Mouse (Mus musculus): ENCODE data around the gene Egln1.
A peak's percentile ranks its signal among the peaks of the same experiment; 100 is the strongest.

Egln1 gene

GRCm38 (mm10) chr8:124949209-124950068 lies at the start of gene Egln1:
Gene Egln1, minus strand, starts transcription at chr8:124949324.
- Histone ChIP-seq H3K36me3 (ENCODE audit: insufficient read depth, low read length) (peaks cover 13% of the 10 kb centered on the region; the same call in 1 of the 2 replicates), H3K9me3 (ENCODE audit: low read length) (no peaks in the 10 kb centered on the region), H3K4me3 (replicated peaks; ENCODE audit: low read length) (peak within 1 kb of the TSS; percentile 90), H3K27me3 (ENCODE audit: insufficient read depth, low read length) (peaks cover 27% of the 10 kb centered on the region), H3K4me1 (replicated peaks; ENCODE audit: low read depth, low read length) (peaks cover 49% of the 10 kb centered on the region)
- TF ChIP-seq CTCF (conservative IDR thresholded peaks at IDR 0.05; ENCODE audit: low read length) (no peak), NANOG (IDR thresholded peaks at IDR 0.05; ENCODE audit: borderline replicate concordance, low read length) (no peak), POU5F1 (IDR thresholded peaks at IDR 0.05; ENCODE audit: borderline replicate concordance, low read length) (no peak)

- Histone ChIP-seq H3K9me3 (ENCODE audit: low read length) (peaks cover 18% of the 10 kb centered on the region), H3K36me3 (ENCODE audit: insufficient read depth, low read length) (no peaks in the 10 kb centered on the region), H3K4me1 (replicated peaks; ENCODE audit: low read depth, low read length) (peaks cover 13% of the 10 kb centered on the region), H3K27me3 (ENCODE audit: insufficient read depth, low read length) (peaks cover 23% of the 10 kb centered on the region), H3K4me3 (replicated peaks; ENCODE audit: low read length) (no peak overlapping the region)
- no peak for TF ChIP-seq CTCF (conservative IDR thresholded peaks at IDR 0.05; ENCODE audit: low read length)
- no peak for TF ChIP-seq POU5F1 (IDR thresholded peaks at IDR 0.05; ENCODE audit: borderline replicate concordance, low read length)
- TF ChIP-seq NANOG (IDR thresholded peaks at IDR 0.05; ENCODE audit: borderline replicate concordance, low read length): no peak
Measured at GRCm38 (mm10) chr8:124995776-124996175, 46.7 kb upstream of the Egln1 start.

- no peak for TF ChIP-seq NANOG (IDR thresholded peaks at IDR 0.05; ENCODE audit: borderline replicate concordance, low read length)
- no peak for TF ChIP-seq CTCF (conservative IDR thresholded peaks at IDR 0.05; ENCODE audit: low read length)
- no peak for TF ChIP-seq POU5F1 (IDR thresholded peaks at IDR 0.05; ENCODE audit: borderline replicate concordance, low read length)
- Histone ChIP-seq H3K27me3 (ENCODE audit: insufficient read depth, low read length) (peaks cover 21% of the 10 kb centered on the region), H3K36me3 (ENCODE audit: insufficient read depth, low read length) (no peaks in the 10 kb centered on the region), H3K9me3 (ENCODE audit: low read length) (no peaks in the 10 kb centered on the region), H3K4me1 (replicated peaks; ENCODE audit: low read depth, low read length) (peaks cover 15% of the 10 kb centered on the region), H3K4me3 (replicated peaks; ENCODE audit: low read length) (peak overlapping the region; percentile 23; the same call in 1 of the 2 replicates)
Measured at GRCm38 (mm10) chr8:124991668-124991926, 42.5 kb upstream of the Egln1 start.

- H3K4me3 ChIP-seq (replicated peaks; ENCODE audit: low read length): peak overlapping the region; percentile 23; the same call in 1 of the 2 replicates
- TF ChIP-seq POU5F1 (IDR thresholded peaks at IDR 0.05; ENCODE audit: borderline replicate concordance, low read length): no peak
- no peak for TF ChIP-seq NANOG (IDR thresholded peaks at IDR 0.05; ENCODE audit: borderline replicate concordance, low read length)
- no peak for TF ChIP-seq CTCF (conservative IDR thresholded peaks at IDR 0.05; ENCODE audit: low read length)
- peaks cover 15% of the 10 kb centered on the region for H3K4me1 ChIP-seq (replicated peaks; ENCODE audit: low read depth, low read length)
- no peaks in the 10 kb centered on the region for H3K9me3 ChIP-seq (ENCODE audit: low read length)
- peaks cover 22% of the 10 kb centered on the region for H3K27me3 ChIP-seq (ENCODE audit: insufficient read depth, low read length)
- H3K36me3 ChIP-seq (ENCODE audit: insufficient read depth, low read length): no peaks in the 10 kb centered on the region
Measured at GRCm38 (mm10) chr8:124990923-124991667, 42.0 kb upstream of the Egln1 start.

GRCm38 (mm10) chr8:124980828-124981227 lies 31.7 kb upstream of the Egln1 start:
- Histone ChIP-seq H3K27me3 (ENCODE audit: insufficient read depth, low read length) (peaks cover 3% of the 10 kb centered on the region; the same call in 1 of the 2 replicates), H3K4me3 (replicated peaks; ENCODE audit: low read length) (no peak overlapping the region), H3K9me3 (ENCODE audit: low read length) (peaks cover 4% of the 10 kb centered on the region; the same call in 1 of the 2 replicates), H3K36me3 (ENCODE audit: insufficient read depth, low read length) (no peaks in the 10 kb centered on the region), H3K4me1 (replicated peaks; ENCODE audit: low read depth, low read length) (peaks cover 3% of the 10 kb centered on the region; the same call in 1 of the 2 replicates)
- TF ChIP-seq CTCF (conservative IDR thresholded peaks at IDR 0.05; ENCODE audit: low read length) (peak; percentile 92), POU5F1 (IDR thresholded peaks at IDR 0.05; ENCODE audit: borderline replicate concordance, low read length) (no peak)

- TF ChIP-seq CTCF (conservative IDR thresholded peaks at IDR 0.05; ENCODE audit: low read length) (peak; percentile 95), NANOG (IDR thresholded peaks at IDR 0.05; ENCODE audit: borderline replicate concordance, low read length) (no peak), POU5F1 (IDR thresholded peaks at IDR 0.05; ENCODE audit: borderline replicate concordance, low read length) (no peak)
- H3K9me3 ChIP-seq (ENCODE audit: low read length): peaks cover 4% of the 10 kb centered on the region; the same call in 1 of the 2 replicates
Measured at GRCm38 (mm10) chr8:124980036-124980435, 30.9 kb upstream of the Egln1 start.

GRCm38 (mm10) chr8:124978026-124978425 lies 28.9 kb upstream of the Egln1 start:
- no peak overlapping the region for H3K4me3 ChIP-seq (replicated peaks; ENCODE audit: low read length)
- peaks cover 4% of the 10 kb centered on the region; the same call in 1 of the 2 replicates for H3K9me3 ChIP-seq (ENCODE audit: low read length)
- H3K4me1 ChIP-seq (replicated peaks; ENCODE audit: low read depth, low read length): peaks cover 6% of the 10 kb centered on the region; the same call in 1 of the 2 replicates
- H3K27me3 ChIP-seq (ENCODE audit: insufficient read depth, low read length): no peaks in the 10 kb centered on the region
- no peak for TF ChIP-seq POU5F1 (IDR thresholded peaks at IDR 0.05; ENCODE audit: borderline replicate concordance, low read length)
- TF ChIP-seq CTCF (conservative IDR thresholded peaks at IDR 0.05; ENCODE audit: low read length): no peak
- TF ChIP-seq NANOG (IDR thresholded peaks at IDR 0.05; ENCODE audit: borderline replicate concordance, low read length): no peak
- no peaks in the 10 kb centered on the region for H3K36me3 ChIP-seq (ENCODE audit: insufficient read depth, low read length)

More at GRCm38 (mm10) chr8:124980036-124980435, 30.9 kb upstream of the Egln1 start:
- H3K4me3 ChIP-seq (replicated peaks; ENCODE audit: low read length): no peak overlapping the region
- H3K4me1 ChIP-seq (replicated peaks; ENCODE audit: low read depth, low read length): peaks cover 3% of the 10 kb centered on the region; the same call in 1 of the 2 replicates
- H3K27me3 ChIP-seq (ENCODE audit: insufficient read depth, low read length): peaks cover 1% of the 10 kb centered on the region; the same call in 1 of the 2 replicates
- no peaks in the 10 kb centered on the region for H3K36me3 ChIP-seq (ENCODE audit: insufficient read depth, low read length)

GRCm38 (mm10) chr8:124976211-124976610 lies 27.1 kb upstream of the Egln1 start:
- peaks cover 4% of the 10 kb centered on the region; the same call in 1 of the 2 replicates for H3K9me3 ChIP-seq (ENCODE audit: low read length)
- no peaks in the 10 kb centered on the region for H3K27me3 ChIP-seq (ENCODE audit: insufficient read depth, low read length)
- peaks cover 7% of the 10 kb centered on the region; the same call in 1 of the 2 replicates for H3K4me1 ChIP-seq (replicated peaks; ENCODE audit: low read depth, low read length)
- no peaks in the 10 kb centered on the region for H3K36me3 ChIP-seq (ENCODE audit: insufficient read depth, low read length)
- TF ChIP-seq CTCF (conservative IDR thresholded peaks at IDR 0.05; ENCODE audit: low read length) (no peak), NANOG (IDR thresholded peaks at IDR 0.05; ENCODE audit: borderline replicate concordance, low read length) (no peak), POU5F1 (IDR thresholded peaks at IDR 0.05; ENCODE audit: borderline replicate concordance, low read length) (no peak)
- H3K4me3 ChIP-seq (replicated peaks; ENCODE audit: low read length): no peak overlapping the region

Data from E14TG2a.4 (cell line).